Mouse (Mus musculus) liver, embryonic 13.5 days (tissue): ENCODE measurements around the gene Ndc1. TPM values are rescaled to one million over a fixed set of nuclear protein-coding genes. Genes with fewer than 3 reads are reported as not detected.
"Not testable (repeated sequence)": the region's sequence is repeated elsewhere in the genome, so short reads cannot be mapped to it uniquely, and the experiment has no call there.

Experiments used
- ATAC-seq: fragments of 200-750 bp; cut with Nextera tagmentation; 2 replicates; pipeline ENCODE4 v1.8.0; 2017; ENCODE audit warnings: low read depth, mild to moderate bottlenecking, moderate number of reproducible peaks, moderate library complexity
- DNase-seq: peaks from one replicate; pipeline ENCODE4 v3.0.0; 2022
- H3K27ac ChIP-seq: fragments of 300-500 bp; sonication (generic); 2 replicates; pipeline ENCODE4 v1.5.1; 2015; ENCODE audit warnings: moderate library complexity, mild to moderate bottlenecking, inconsistent platforms
- H3K27me3 ChIP-seq: fragments of 300-500 bp; sonication (generic); 2 replicates; pipeline ENCODE4 v1.6.1; 2015; ENCODE audit warnings: mild to moderate bottlenecking, inconsistent platforms
- H3K36me3 ChIP-seq: fragments of 300-500 bp; sonication (generic); 2 replicates; pipeline ENCODE4 v1.6.1; 2015; ENCODE audit warnings: mild to moderate bottlenecking, inconsistent platforms
- H3K4me1 ChIP-seq: fragments of 300-500 bp; sonication (generic); replicated peaks from 2 replicates; pipeline ENCODE4 v1.6.1; 2015; ENCODE audit warnings: inconsistent platforms
- H3K4me2 ChIP-seq: fragments of 300-500 bp; sonication (generic); 2 replicates; pipeline ENCODE4 v1.6.1; 2015; ENCODE audit warnings: inconsistent platforms, mild to moderate bottlenecking, moderate library complexity
- H3K4me3 ChIP-seq: fragments of 300-500 bp; sonication (generic); replicated peaks from 2 replicates; pipeline ENCODE4 v1.5.1; 2015; ENCODE audit warnings: mild to moderate bottlenecking, inconsistent platforms
- H3K9ac ChIP-seq: fragments of 300-500 bp; sonication (generic); 2 replicates; pipeline ENCODE4 v1.6.1; 2015; ENCODE audit warnings: mild to moderate bottlenecking, inconsistent platforms
- H3K9me3 ChIP-seq: fragments of 300-500 bp; sonication (generic); replicated peaks from 2 replicates; pipeline ENCODE4 v1.6.1; 2016; ENCODE audit warnings: inconsistent platforms
- WGBS: fragments of 180-500 bp; shearing (Covaris S2); methylation state at CpG from one replicate; pipeline ENCODE4 v1.1.7; 2015; ENCODE audit not compliant: insufficient replicate concordance; 5-methylcytosine and 5-hydroxymethylcytosine counted together
- polyA plus RNA-seq: library from polyadenylated mRNA; unstranded; fragments of >200 nt; fragmentation: Nextera tagmentation; extraction: Ambion mirVana; gene quantifications from 2 replicates; pipeline ENCODE4 v1.2.1, GENCODE M21; 2015

Ndc1 gene
- polyA plus RNA-seq, 1 experiment from 2014 or later = 18.5 TPM

- Histone ChIP-seq H3K36me3 (0 out of 2 replicates have a peak, but pooled peaks cover 5% of the 10 kb centered on the region), H3K27me3 (no peaks in the 10 kb centered on the region), H3K9ac (no peak overlapping the region), H3K27ac (no peak overlapping the region), H3K4me1 (peaks cover 11% of the 10 kb centered on the region), H3K9me3 (no peaks in the 10 kb centered on the region), H3K4me2 (no peak overlapping the region), H3K4me3 (no peak overlapping the region)
- 69% methylated on average over 20 of the region's 20 CpGs for WGBS
- ATAC-seq = peak; percentile 26; the same call in 1 of the 2 replicates
- DNase-seq = no peak
Observed at GRCm38 (mm10) chr4:107348529-107349310, 18.9 kb upstream of the Ndc1 start.

GRCm38 (mm10) chr4:107349311-107350008 is 18.1 kb upstream of the Ndc1 start:
- no peak overlapping the region for H3K4me3 ChIP-seq
- H3K27me3 ChIP-seq = no peaks in the 10 kb centered on the region
- 0 out of 2 replicates have a peak, but pooled peaks cover 5% of the 10 kb centered on the region for H3K36me3 ChIP-seq
- H3K4me2 ChIP-seq = no peak overlapping the region
- no peaks in the 10 kb centered on the region for H3K9me3 ChIP-seq
- no peak overlapping the region for H3K27ac ChIP-seq
- DNase-seq = peak; percentile 7
- H3K4me1 ChIP-seq = peaks cover 11% of the 10 kb centered on the region
- WGBS = 64% methylated on average over 8 of the region's 8 CpGs
- ATAC-seq = peak; percentile 10; the same call in 1 of the 2 replicates
- no peak overlapping the region for H3K9ac ChIP-seq

- H3K27ac ChIP-seq = no peak overlapping the region
- no peaks in the 10 kb centered on the region for H3K36me3 ChIP-seq
- ATAC-seq (0 out of 2 replicates have a peak, but pooled peaks have one; percentile 13), DNase-seq (no peak)
- H3K9me3 ChIP-seq = no peaks in the 10 kb centered on the region
- H3K27me3 ChIP-seq = no peaks in the 10 kb centered on the region
- no peak overlapping the region for H3K4me3 ChIP-seq
- no peak overlapping the region for H3K9ac ChIP-seq
- H3K4me2 ChIP-seq = no peak overlapping the region
- peaks cover 11% of the 10 kb centered on the region for H3K4me1 ChIP-seq
Observed at GRCm38 (mm10) chr4:107351368-107351767, 16.2 kb upstream of the Ndc1 start.

GRCm38 (mm10) chr4:107353612-107354011 is 14.0 kb upstream of the Ndc1 start:
- H3K4me1 ChIP-seq = peaks cover 9% of the 10 kb centered on the region
- no peaks in the 10 kb centered on the region for H3K27me3 ChIP-seq
- H3K4me2 ChIP-seq = no peak overlapping the region
- no peaks in the 10 kb centered on the region for H3K9me3 ChIP-seq
- no peak for DNase-seq
- no peak overlapping the region for H3K9ac ChIP-seq
- no peak overlapping the region for H3K27ac ChIP-seq
- 73% methylated on average over 3 of the region's 3 CpGs for WGBS
- no peak overlapping the region for H3K4me3 ChIP-seq
- no peak for ATAC-seq
- no peaks in the 10 kb centered on the region for H3K36me3 ChIP-seq

GRCm38 (mm10) chr4:107354126-107354525 is 13.5 kb upstream of the Ndc1 start:
- peaks cover 6% of the 10 kb centered on the region; the same call in 1 of the 2 replicates for H3K4me1 ChIP-seq
- ATAC-seq (no peak), DNase-seq (no peak)
- H3K4me3 ChIP-seq = no peak overlapping the region
- H3K27ac ChIP-seq = no peak overlapping the region
- no peaks in the 10 kb centered on the region for H3K36me3 ChIP-seq
- H3K9me3 ChIP-seq = no peaks in the 10 kb centered on the region
- H3K4me2 ChIP-seq = no peak overlapping the region
- 78% methylated on average over 5 of the region's 5 CpGs for WGBS
- no peaks in the 10 kb centered on the region for H3K27me3 ChIP-seq
- H3K9ac ChIP-seq = no peak overlapping the region

- no peaks in the 10 kb centered on the region for H3K9me3 ChIP-seq
- H3K4me3 ChIP-seq = no peak overlapping the region
- H3K27me3 ChIP-seq = no peaks in the 10 kb centered on the region
- WGBS = 47% methylated on average over 4 of the region's 4 CpGs
- DNase-seq (no peak), ATAC-seq (no peak)
- no peak overlapping the region for H3K9ac ChIP-seq
- H3K27ac ChIP-seq = no peak overlapping the region
- H3K4me2 ChIP-seq = no peak overlapping the region
- H3K36me3 ChIP-seq = no peaks in the 10 kb centered on the region
- peaks cover 8% of the 10 kb centered on the region; the same call in 1 of the 2 replicates for H3K4me1 ChIP-seq
Observed at GRCm38 (mm10) chr4:107354543-107354942, 13.0 kb upstream of the Ndc1 start.

GRCm38 (mm10) chr4:107357172-107357571 is 10.4 kb upstream of the Ndc1 start:
- WGBS = 64% methylated on average over 8 of the region's 8 CpGs
- not testable (repeated sequence) for H3K36me3 ChIP-seq, H3K4me3 ChIP-seq, H3K9ac ChIP-seq, H3K9me3 ChIP-seq, H3K4me1 ChIP-seq, H3K27ac ChIP-seq, H3K27me3 ChIP-seq, H3K4me2 ChIP-seq, ATAC-seq, DNase-seq

- H3K27me3 ChIP-seq = no peaks in the 10 kb centered on the region
Observed at GRCm38 (mm10) chr4:107358460-107358859, 9.1 kb upstream of the Ndc1 start.

GRCm38 (mm10) chr4:107360457-107361145 is 7.0 kb upstream of the Ndc1 start:
- Histone ChIP-seq H3K27ac (no peak overlapping the region), H3K27me3 (no peaks in the 10 kb centered on the region)

More at GRCm38 (mm10) chr4:107358460-107358859, 9.1 kb upstream of the Ndc1 start:
- no peak overlapping the region for H3K27ac ChIP-seq
- 68% methylated on average over 3 of the region's 3 CpGs for WGBS
- H3K9ac ChIP-seq = no peak overlapping the region
- H3K4me2 ChIP-seq = no peak overlapping the region
- H3K36me3 ChIP-seq = no peaks in the 10 kb centered on the region
- DNase-seq (no peak), ATAC-seq (no peak)
- H3K4me3 ChIP-seq = no peak overlapping the region
- no peaks in the 10 kb centered on the region for H3K9me3 ChIP-seq
- peaks cover 9% of the 10 kb centered on the region for H3K4me1 ChIP-seq

GRCm38 (mm10) chr4:107362755-107363154 is 4.8 kb upstream of the Ndc1 start:
- H3K36me3 ChIP-seq = no peaks in the 10 kb centered on the region
- no peak overlapping the region for H3K4me3 ChIP-seq
- DNase-seq (no peak), ATAC-seq (no peak)
- H3K27me3 ChIP-seq = no peaks in the 10 kb centered on the region
- H3K27ac ChIP-seq = no peak overlapping the region
- peaks cover 11% of the 10 kb centered on the region for H3K4me1 ChIP-seq
- no peaks in the 10 kb centered on the region for H3K9me3 ChIP-seq
- H3K4me2 ChIP-seq = no peak overlapping the region
- H3K9ac ChIP-seq = no peak overlapping the region
- WGBS = 64% methylated on average over 4 of the region's 4 CpGs

More at GRCm38 (mm10) chr4:107360457-107361145, 7.0 kb upstream of the Ndc1 start:
- Histone ChIP-seq H3K4me3 (no peak overlapping the region), H3K4me2 (no peak overlapping the region), H3K9ac (no peak overlapping the region), H3K9me3 (no peaks in the 10 kb centered on the region), H3K36me3 (no peaks in the 10 kb centered on the region), H3K4me1 (peaks cover 11% of the 10 kb centered on the region)
- 78% methylated on average over 7 of the region's 7 CpGs for WGBS
- DNase-seq (no peak), ATAC-seq (no peak)

GRCm38 (mm10) chr4:107363573-107363972 is 4.0 kb upstream of the Ndc1 start:
- 63% methylated on average over 6 of the region's 6 CpGs for WGBS
- no peak for ATAC-seq
- peaks cover 15% of the 10 kb centered on the region for H3K4me1 ChIP-seq

More at GRCm38 (mm10) chr4:107363573-107363972, 4.0 kb upstream of the Ndc1 start:
- no peak overlapping the region for H3K4me3 ChIP-seq
- H3K9ac ChIP-seq = no peak overlapping the region
- no peak overlapping the region for H3K27ac ChIP-seq
- no peaks in the 10 kb centered on the region for H3K27me3 ChIP-seq
- no peaks in the 10 kb centered on the region for H3K36me3 ChIP-seq
- no peak overlapping the region for H3K4me2 ChIP-seq
- H3K9me3 ChIP-seq = no peaks in the 10 kb centered on the region
- DNase-seq = no peak
